28 mouse cellular contexts compared by ENCODE assay signal in genomic region chr5:139395528-139395927, GRCm38 (mm10). TPM values are rescaled to one million over a fixed set of nuclear protein-coding genes. Genes with fewer than 3 reads are reported as not detected.
"Had no signal": no experiment of that assay in that cellular context is flagged by ENCODE, and none has a peak within 500 bp of the region (broad histone marks: within the 10 kb centered on the region; RNA-seq: fewer than 3 reads in every experiment).

No protein-coding gene starts in this region.

- H3K9me3 ChIP-seq: midbrain, embryonic 10.5 days; midbrain, embryonic 13.5 days; neural tube, embryonic 12.5 days; neural tube, embryonic 15.5 days; stomach, embryonic 15.5 days had no signal

- H3K9ac ChIP-seq: midbrain, embryonic 13.5 days; neural tube, embryonic 12.5 days; neural tube, embryonic 15.5 days; stomach, embryonic 15.5 days had no signal

- ATAC-seq: inflammation-experienced regulatory T-cells, adult 6 months; intestine, embryonic 16.5 days; midbrain, embryonic 13.5 days; midbrain, embryonic 16.5 days had no signal

- DNase-seq: kidney, adult 18-20 months; kidney, adult 9 months; kidney, postnatal 14 days; kidney, postnatal 4 days; lung, adult 2 months; lung, postnatal 14 days; lung, postnatal 4 days; retina, postnatal 1 day; right cerebral cortex, postnatal 25 days; spleen, adult 18-20 months; thymus, postnatal 25 days had no signal

- H3K4me3 ChIP-seq: midbrain, embryonic 10.5 days; midbrain, embryonic 13.5 days; neural tube, embryonic 12.5 days; neural tube, embryonic 15.5 days; stomach, embryonic 15.5 days had no signal

- H3K27me3 ChIP-seq: midbrain, embryonic 13.5 days; neural tube, embryonic 12.5 days; neural tube, embryonic 15.5 days; stomach, embryonic 15.5 days had no signal

- H3K4me2 ChIP-seq: midbrain, embryonic 13.5 days; neural tube, embryonic 12.5 days; neural tube, embryonic 15.5 days; stomach, embryonic 15.5 days had no signal

- H3K36me3 ChIP-seq: midbrain, embryonic 13.5 days; neural tube, embryonic 12.5 days; stomach, embryonic 15.5 days had no signal

- H3K4me1 ChIP-seq: neural tube, embryonic 12.5 days; stomach, embryonic 15.5 days had no signal

- H3K27ac ChIP-seq: midbrain, embryonic 10.5 days; midbrain, embryonic 13.5 days; neural tube, embryonic 12.5 days; neural tube, embryonic 15.5 days; stomach, embryonic 15.5 days had no signal

RNA-seq across cellular contexts. Expression of gene C130050O18Rik, which starts 9.6 kb away (rescaled TPM):
- polyA plus RNA-seq: inflammation-experienced regulatory T-cells, adult 6 months had no signal

RNA-seq across cellular contexts. Expression of gene Gper1, which starts 27.4 kb away (rescaled TPM):
- total RNA-seq: megakaryocyte progenitor cell, adult 5-6 weeks had no signal
- polyA plus RNA-seq: inflammation-experienced regulatory T-cells, adult 6 months had no signal

RNA-seq across cellular contexts. Expression of gene Cyp2w1, which starts 43.1 kb away (rescaled TPM):
- total RNA-seq: layer of hippocampus, adult 18-20 months; layer of hippocampus, postnatal 14 days; left cerebral cortex, adult 8-10 months; left cerebral cortex, postnatal 14 days; megakaryocyte progenitor cell, adult 5-6 weeks; monocyte, adult 5-6 weeks had no signal
- polyA plus RNA-seq: inflammation-experienced regulatory T-cells, adult 6 months; kidney, embryonic 16.5 days; limb, embryonic 11.5 days; midbrain, embryonic 10.5 days; midbrain, embryonic 13.5 days; midbrain, embryonic 16.5 days; neural tube, embryonic 12.5 days; neural tube, embryonic 15.5 days; thymus, postnatal 0 days had no signal
